Mouse (Mus musculus) spleen, adult 2 months (tissue): ENCODE data around the gene Slc22a3. TPM values are rescaled to one million over a fixed set of nuclear protein-coding genes. Genes with fewer than 3 reads are reported as not detected.

Experiments
- DNase-seq, 2 experiments: peaks; one replicate each; pipeline versions ENCODE4 v3.0.0 to v3.0.0-alpha.2; 2012 to 2021; ENCODE audit warnings: low spot score in 2 of 2, low read depth in 1 of 2
- H3K27ac ChIP-seq: fragments of 200-500 bp; 2 replicates; pipeline ENCODE4 v1.5.1; 2012; ENCODE audit warnings: low read length, inconsistent platforms; ENCODE audit not compliant: insufficient read depth
- H3K27me3 ChIP-seq: fragments of 200-500 bp; 2 replicates; pipeline ENCODE4 v1.6.1; 2012; ENCODE audit warnings: mild to moderate bottlenecking, moderate library complexity, low read length, inconsistent platforms; ENCODE audit not compliant: control insufficient read depth, insufficient read depth
- H3K36me3 ChIP-seq: fragments of 200-500 bp; 2 replicates; pipeline ENCODE4 v1.6.1; 2012; ENCODE audit warnings: mild to moderate bottlenecking, low read length, inconsistent platforms; ENCODE audit not compliant: control insufficient read depth, insufficient read depth
- H3K4me1 ChIP-seq: fragments of 200-500 bp; 2 replicates; pipeline ENCODE4 v1.6.1; 2011; ENCODE audit warnings: inconsistent platforms; ENCODE audit not compliant: control insufficient read depth, insufficient read depth, insufficient read length
- H3K4me3 ChIP-seq: fragments of 200-500 bp; 2 replicates; pipeline ENCODE4 v1.5.1; 2011; ENCODE audit warnings: mild to moderate bottlenecking, inconsistent platforms; ENCODE audit not compliant: insufficient read depth, insufficient read length; ENCODE audit errors: extremely low read depth
- CTCF ChIP-seq: fragments of 200-500 bp; IDR thresholded peaks from 2 replicates; pipeline ENCODE4 v1.5.1; 2011; ENCODE audit warnings: mild to moderate bottlenecking, inconsistent platforms; ENCODE audit not compliant: insufficient read depth, insufficient read length, insufficient replicate concordance; ENCODE audit errors: extremely low read depth
- POLR2A ChIP-seq: fragments of 200-500 bp; IDR thresholded peaks from 2 replicates; pipeline ENCODE4 v1.6.1; 2011; ENCODE audit warnings: low read depth, low read length, inconsistent platforms
- WGBS: fragments of 180-500 bp; shearing (Covaris S2); methylation state at CpG from one replicate; pipeline ENCODE4 v1.1.7; 2018; 5-methylcytosine and 5-hydroxymethylcytosine counted together
- polyA plus RNA-seq: library from polyadenylated mRNA; depleted of rRNA; stranded (reverse); fragments of >200 nt; gene quantifications from 2 replicates; pipeline ENCODE4 v1.2.3, GENCODE M21; 2012

The Slc22a3 gene
- polyA plus RNA-seq, 1 experiment: 2.1 TPM

DNA sequence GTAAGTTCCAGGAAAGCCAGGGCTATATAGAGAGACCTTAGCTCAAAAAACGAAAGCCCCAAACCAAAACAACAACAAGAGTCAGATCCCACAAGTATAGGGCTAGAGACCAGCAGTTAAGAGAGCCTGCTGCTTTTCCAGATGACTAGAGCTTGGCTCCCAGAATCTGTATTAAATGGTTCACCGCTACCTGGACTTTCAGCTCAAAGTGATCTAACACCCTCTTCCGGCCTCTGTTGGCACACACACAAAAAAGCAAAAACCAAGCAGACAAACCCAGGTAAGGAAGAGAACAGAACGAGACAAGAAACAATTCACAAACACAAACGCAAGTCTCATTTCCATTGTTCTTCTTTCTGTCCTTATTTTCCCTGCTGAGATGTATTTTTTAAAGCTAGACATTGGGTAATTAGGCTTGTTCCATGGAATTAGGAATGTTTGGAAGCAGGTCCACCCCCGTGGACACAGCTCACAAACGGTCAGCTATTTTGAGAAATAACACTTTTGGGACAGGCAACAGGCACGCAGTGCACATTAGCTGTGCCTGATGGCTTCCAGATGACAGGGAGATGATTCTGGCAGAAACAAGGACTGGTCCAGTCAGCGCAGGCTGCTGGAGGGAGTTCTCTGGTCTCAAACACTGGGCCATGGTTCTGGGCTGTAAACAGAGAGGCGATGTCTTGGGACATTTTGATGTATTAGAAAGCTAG, 95.2 kb downstream of the Slc22a3 start:
- Histone ChIP-seq H3K36me3 (no peaks in the 10 kb centered on the region), H3K4me1 (no peaks in the 10 kb centered on the region), H3K27ac (no peak overlapping the region), H3K27me3 (no peaks in the 10 kb centered on the region), H3K4me3 (no peak overlapping the region)
- no peak for DNase-seq
- no peak for TF ChIP-seq CTCF
- TF ChIP-seq POLR2A: no peak
- WGBS: 84% methylated on average over 10 of the region's 10 CpGs

DNA sequence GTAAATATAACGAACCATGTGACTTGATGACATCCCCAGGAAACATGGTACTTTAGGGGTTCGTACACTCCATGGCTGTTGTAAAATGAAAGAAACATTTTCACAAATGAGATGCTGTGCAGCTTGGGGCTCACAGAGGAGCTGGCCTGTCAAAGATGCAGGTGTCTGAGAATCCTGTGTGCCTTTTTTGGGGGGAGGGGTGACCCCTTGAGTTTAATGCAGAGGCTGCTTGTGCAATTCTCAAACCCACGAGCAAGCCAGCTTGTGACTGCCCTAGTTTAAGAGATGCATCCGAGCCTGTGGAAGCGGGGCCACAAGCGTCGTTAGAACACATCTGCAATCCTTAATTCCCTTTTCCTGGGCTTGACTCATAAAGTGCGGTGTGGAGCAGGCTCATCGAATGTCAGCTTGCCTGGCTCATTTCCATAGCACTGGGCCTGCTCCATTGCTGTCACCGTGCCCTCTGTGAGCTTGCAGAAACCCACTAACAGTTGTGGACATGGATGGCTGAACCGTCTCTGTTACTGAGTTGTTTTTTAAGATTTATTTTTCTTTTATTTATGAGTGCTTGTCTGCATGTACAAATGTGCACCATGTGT, 98.1 kb downstream of the Slc22a3 start:
- H3K4me1 ChIP-seq: no peaks in the 10 kb centered on the region
- no peaks in the 10 kb centered on the region for H3K36me3 ChIP-seq
- H3K27ac ChIP-seq: no peak overlapping the region
- no peaks in the 10 kb centered on the region for H3K27me3 ChIP-seq
- WGBS: 83% methylated on average over 11 of the region's 11 CpGs
- TF ChIP-seq CTCF: no peak
- no peak for TF ChIP-seq POLR2A
- DNase-seq: no peak
- H3K4me3 ChIP-seq: no peak overlapping the region

DNA sequence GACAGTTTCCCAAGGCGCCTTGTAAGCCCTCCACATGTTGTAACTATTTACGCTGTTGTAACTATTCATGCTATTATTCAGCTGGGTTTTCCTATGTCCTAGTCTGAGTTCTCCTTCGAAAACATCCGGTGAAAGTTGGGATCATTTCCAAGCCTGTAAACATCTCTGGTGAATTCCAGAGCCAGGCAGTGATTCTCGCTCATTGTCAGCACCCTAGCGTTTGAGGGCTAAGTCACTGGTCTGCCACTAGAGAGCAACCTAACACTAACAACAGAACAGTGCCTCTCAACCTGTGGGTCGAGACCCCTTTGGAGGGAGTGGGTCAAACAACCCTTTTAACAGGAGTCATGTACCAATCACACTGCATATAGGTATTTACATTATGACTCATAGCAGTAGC, 104.1 kb downstream of the Slc22a3 start:
- TF ChIP-seq POLR2A (no peak), CTCF (no peak)
- Histone ChIP-seq H3K27me3 (no peaks in the 10 kb centered on the region), H3K36me3 (no peaks in the 10 kb centered on the region), H3K4me3 (no peak overlapping the region), H3K27ac (no peak overlapping the region), H3K4me1 (no peaks in the 10 kb centered on the region)
- no peak for DNase-seq
- 71% methylated on average over 7 of the region's 7 CpGs for WGBS

DNA sequence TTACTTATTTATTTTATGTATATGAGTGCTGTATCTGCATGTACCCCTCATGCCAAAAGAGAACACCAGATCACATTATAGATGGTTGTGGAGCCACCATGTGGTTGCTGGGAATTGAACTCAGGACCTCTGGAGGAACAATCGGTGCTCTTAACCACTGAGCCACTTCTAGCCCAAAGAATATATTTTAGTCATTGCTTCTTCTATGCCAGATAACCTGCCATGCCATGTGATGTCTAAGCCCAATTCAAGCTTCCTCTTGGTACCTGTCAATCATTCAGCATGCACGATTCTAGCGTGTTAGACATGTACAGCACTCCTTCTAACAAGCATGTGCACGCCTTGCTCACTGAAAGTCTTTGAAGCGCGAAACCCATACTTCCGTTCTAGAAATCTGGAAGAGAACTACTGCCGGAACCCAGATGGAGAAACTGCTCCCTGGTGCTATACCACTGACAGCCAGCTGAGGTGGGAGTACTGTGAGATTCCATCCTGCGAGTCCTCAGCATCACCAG, 111.3 kb downstream of the Slc22a3 start:
- Histone ChIP-seq H3K27me3 (no peaks in the 10 kb centered on the region; the same call in 1 of the 2 replicates), H3K4me3 (no peak overlapping the region), H3K27ac (no peak overlapping the region), H3K4me1 (no peaks in the 10 kb centered on the region), H3K36me3 (no peaks in the 10 kb centered on the region)
- no peak for TF ChIP-seq CTCF
- TF ChIP-seq POLR2A: no peak
- WGBS: 75% methylated on average over 9 of the region's 9 CpGs
- DNase-seq: no peak

DNA sequence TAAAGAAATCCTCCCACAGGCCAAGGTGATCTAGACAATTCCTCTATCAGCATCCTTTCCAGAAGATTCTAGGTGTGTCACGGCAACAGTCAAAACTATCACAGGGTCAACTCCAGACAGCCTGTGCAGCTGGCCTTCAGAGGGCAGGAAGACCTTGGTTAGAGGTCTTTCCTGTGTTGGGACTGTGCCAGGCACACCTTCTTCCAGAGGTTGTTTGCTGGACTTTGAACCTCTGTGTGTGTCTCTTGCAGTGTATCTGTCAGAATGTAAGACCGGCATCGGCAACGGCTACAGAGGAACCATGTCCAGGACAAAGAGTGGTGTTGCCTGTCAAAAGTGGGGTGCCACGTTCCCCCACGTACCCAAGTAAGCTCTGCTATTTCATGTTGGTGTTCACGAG, 119.3 kb downstream of the Slc22a3 start:
- WGBS: 89% methylated on average over 7 of the region's 7 CpGs
- DNase-seq: no peak
- Histone ChIP-seq H3K4me3 (no peak overlapping the region), H3K27me3 (no peaks in the 10 kb centered on the region), H3K36me3 (no peaks in the 10 kb centered on the region), H3K4me1 (no peaks in the 10 kb centered on the region), H3K27ac (no peak overlapping the region)
- TF ChIP-seq POLR2A: no peak
- TF ChIP-seq CTCF: no peak

DNA sequence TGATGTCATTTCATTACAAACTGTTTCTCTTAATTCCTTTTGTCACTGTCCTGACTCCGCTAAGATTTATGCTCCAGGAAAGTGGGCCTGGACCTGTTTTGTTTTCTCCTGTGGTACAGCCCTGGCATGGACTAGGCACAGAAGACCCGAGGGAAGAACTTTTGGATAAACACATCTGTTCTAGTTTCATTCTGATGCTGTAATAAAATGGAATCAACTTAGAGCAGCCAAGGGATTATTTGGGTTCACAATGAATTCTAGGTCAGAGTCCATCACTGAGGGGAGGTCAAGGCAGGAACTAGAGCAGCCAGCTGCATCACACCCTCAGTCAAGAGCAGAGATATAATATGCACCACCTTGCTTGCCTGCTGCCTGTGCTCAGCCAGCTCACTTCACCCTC, 119.7 kb downstream of the Slc22a3 start:
- Histone ChIP-seq H3K36me3 (no peaks in the 10 kb centered on the region), H3K27ac (no peak overlapping the region), H3K27me3 (no peaks in the 10 kb centered on the region), H3K4me3 (no peak overlapping the region), H3K4me1 (no peaks in the 10 kb centered on the region)
- no peak for DNase-seq
- 81% methylated on average over 2 of the region's 2 CpGs for WGBS
- no peak for TF ChIP-seq POLR2A
- TF ChIP-seq CTCF: no peak

DNA sequence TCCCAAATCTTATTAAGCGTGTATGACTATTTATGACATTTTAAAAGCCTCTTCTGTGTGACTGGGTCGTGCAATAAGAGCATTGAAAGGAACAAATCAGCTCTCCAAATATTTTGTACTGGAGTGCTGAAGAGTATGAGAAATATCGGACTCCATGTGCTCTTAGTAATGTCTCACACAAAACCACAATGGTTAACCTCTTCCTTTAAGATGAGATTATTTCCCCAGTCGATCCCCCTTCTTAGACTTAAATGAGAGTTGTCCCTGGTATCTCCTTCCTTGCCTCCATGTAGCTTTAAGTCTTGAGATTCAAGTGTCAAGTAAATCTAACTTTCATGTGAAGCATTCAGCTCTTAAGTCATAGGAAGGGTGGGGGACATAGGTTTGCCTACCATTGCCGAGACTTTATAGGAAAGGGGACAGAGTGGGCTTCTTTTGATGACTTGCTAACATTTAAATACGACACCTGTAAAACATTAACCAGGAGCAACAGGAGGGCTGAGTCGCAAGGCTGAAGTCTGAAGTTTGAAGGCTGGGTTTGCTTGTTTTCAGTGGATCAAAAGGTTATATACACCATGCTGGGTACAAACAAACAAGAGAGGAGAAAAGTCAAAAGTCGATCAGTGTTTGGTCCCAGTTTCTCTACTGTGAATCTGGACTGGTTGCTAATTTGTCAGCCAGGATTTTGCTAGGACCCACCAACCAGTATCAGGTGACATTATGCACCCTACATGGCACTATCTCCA, 122.3 kb downstream of the Slc22a3 start:
- WGBS: 50% methylated on average over 8 of the region's 8 CpGs
- no peak overlapping the region for H3K27ac ChIP-seq
- TF ChIP-seq CTCF: no peak
- no peak for TF ChIP-seq POLR2A
- no peak overlapping the region for H3K4me3 ChIP-seq
- no peaks in the 10 kb centered on the region for H3K27me3 ChIP-seq
- no peaks in the 10 kb centered on the region for H3K36me3 ChIP-seq
- no peaks in the 10 kb centered on the region for H3K4me1 ChIP-seq
- DNase-seq: no peak
